Mouse (Mus musculus): ENCODE measurements around the gene Gjb4.

Gjb4 gene

DNA sequence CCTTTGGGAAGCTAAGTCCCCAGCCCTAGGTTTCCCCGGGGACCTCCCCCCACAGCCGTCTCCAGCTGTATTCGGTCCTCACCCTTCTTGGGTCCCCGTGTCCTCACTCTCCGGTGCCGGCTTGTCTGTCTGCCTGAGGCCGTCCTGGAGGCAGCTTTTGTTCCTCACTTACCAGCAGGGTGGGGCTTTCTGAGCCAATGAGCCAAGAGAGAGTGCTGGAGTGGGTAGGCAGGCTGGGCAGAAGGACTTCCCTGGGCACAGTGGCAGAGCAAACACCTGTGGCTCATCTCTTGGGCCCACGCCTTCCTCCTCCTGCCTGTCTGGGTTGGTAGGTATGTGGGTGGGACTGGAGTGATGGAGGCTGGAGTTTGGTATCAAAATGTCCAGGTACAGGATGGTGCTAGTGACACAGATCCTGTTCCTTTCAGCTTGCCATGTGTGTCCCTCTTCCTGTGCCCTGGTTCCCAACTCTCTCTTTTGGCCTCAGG, at the start of gene Gjb4:
Gene Gjb4, minus strand, starts transcription at position 131 of the 488 bp plus-strand sequence.
- DNase-seq (ENCODE audit: low read depth, low spot score) = no peak

GRCm38 (mm10) chr4:127402614-127403013, 48.7 kb upstream of the Gjb4 start:
- no peak for DNase-seq (ENCODE audit: low read depth, low spot score)

- no peak for DNase-seq (ENCODE audit: low read depth, low spot score)
These were observed 48.3 kb upstream of the Gjb4 start for GRCm38 (mm10) chr4:127402166-127402565.

DNA sequence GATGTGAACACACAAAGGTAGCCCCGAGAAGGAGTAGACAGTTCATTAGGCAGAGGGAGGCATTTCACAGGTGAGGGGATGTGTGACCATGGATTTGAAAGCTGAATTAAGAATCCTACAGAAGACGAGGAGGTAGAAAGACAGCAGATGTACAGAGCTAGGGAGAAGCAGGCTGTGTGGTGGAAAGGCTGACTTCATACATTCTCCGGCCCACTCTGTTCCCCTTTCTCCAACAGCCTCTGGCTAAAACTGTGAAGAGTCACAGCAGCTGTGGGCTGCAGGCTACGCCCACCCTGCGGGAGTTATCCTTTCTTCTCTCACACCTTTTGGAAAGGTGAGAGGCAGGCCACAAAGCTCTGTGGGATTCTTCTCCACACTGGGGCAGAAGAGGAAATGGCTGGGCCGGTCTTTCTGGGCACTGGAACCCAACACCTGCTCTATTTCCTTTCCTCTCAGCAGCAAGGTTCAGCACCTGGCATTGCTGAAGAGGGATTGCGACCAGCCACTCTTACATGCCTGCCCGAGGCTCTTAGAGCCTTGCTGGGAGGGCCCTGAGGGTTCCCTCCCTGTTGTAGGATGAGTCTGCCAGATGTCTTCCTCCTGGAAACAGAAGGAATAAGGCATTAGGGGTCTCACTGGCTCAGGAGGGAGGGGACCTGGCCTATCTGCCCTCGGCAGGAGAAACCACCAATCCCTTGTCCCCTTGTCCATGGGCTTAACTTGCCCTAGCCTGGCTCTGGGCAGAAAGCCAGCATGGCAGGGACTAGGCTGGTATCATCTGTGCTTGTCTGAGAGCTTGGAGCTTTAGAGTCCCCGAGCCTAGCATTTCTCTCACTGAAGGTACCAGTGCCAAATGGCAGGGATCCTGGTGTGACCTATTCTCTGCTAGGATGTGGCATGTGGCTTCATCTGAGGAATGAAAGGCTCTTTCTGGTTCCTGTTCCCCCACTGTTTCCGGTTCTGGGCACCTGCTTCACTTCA, 46.6 kb upstream of the Gjb4 start:
- no peak for DNase-seq (ENCODE audit: low read depth, low spot score)

DNA sequence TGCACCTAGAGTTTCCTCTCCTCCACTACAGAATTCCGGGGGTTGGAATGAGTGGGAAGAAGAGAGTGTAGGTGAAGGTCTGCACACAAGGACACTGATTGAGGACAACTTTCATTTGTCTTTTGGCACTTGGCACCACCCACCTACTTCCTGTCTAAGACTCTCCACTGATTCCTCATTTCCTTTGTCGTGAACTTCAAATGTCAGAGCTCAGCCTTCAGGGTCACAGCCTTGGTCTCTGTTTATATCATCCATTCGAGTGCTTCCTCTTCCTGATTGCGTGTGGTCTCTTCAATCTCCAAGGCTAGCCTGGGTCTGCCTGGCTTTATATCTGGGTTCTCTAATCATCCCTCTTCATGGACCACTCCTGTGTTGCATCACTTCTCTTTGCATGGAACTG, 41.7 kb upstream of the Gjb4 start:
- no peak for DNase-seq (ENCODE audit: low read depth, low spot score)

- no peak for DNase-seq (ENCODE audit: low read depth, low spot score)
These were observed 35.8 kb upstream of the Gjb4 start for GRCm38 (mm10) chr4:127389645-127390044.

DNA sequence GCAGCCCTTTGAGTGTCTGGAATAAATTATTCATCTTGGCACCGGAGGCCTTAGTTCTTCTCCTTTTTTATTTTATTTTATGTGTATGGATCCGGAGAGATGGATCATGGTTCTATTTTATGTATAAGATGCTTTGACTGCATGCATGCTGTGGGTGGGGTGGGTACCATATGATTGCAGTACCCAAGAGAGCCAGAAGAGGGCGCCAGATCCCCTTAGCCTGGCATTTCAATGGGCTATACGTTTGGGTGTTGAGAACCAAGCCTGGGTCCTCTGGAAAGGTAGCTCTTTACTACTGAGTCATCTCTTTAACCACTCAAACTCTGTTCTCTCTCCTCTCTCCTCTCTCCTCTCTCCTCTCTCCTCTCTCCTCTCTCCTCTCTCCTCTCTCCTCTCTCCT, 23.5 kb upstream of the Gjb4 start:
- DNase-seq (ENCODE audit: low read depth, low spot score) = no peak

DNA sequence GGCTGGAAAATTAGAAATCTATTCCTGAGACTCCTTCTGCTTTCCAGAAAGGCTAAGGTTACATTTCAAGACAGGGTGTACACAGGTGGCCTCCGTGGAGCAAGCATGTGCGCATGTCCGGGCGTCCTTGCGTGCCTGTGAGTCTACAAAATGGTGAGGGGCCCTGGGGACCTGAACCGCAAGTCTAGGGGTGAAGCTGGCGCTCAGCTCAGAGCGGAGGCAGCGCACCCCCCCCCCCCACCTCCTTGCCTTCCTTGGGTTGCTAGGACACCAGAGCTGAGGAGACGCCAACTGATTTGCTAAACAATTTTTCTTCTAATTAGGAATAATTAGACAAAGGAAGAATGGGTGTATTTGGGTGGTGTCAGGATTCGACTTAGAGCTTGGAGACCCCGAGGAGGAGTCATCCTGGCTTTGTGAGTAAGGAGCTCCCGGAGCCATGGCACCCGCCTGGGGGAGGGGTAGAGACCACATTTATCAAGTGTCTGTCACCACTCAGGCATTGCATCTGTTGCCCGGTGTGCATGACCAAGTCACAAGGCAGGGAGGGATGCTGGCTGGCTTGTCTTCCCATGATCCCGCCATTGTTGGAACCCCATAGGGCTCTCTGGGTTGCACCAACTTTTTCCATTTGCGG, 21.8 kb upstream of the Gjb4 start:
- DNase-seq (ENCODE audit: low read depth, low spot score) = no peak

DNA sequence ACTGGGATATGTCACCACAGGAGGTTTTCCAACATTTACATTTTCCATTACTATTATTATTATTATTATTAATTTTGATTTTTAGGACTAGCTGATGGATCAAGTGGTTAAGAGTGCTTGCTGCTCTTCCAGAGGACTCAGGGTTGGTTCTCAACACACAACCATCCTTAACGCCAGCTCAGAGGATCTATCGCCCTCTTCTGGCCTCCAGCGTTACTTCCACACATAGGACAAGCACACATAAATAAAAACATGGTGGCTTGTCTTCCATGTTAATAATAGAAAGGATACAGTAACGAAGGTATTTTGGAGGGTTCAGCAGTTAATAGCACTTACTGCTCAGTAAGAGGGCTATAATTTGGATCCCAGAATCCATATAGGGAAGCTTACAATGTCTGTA, 20.8 kb upstream of the Gjb4 start:
- no peak for DNase-seq (ENCODE audit: low read depth, low spot score)

DNA sequence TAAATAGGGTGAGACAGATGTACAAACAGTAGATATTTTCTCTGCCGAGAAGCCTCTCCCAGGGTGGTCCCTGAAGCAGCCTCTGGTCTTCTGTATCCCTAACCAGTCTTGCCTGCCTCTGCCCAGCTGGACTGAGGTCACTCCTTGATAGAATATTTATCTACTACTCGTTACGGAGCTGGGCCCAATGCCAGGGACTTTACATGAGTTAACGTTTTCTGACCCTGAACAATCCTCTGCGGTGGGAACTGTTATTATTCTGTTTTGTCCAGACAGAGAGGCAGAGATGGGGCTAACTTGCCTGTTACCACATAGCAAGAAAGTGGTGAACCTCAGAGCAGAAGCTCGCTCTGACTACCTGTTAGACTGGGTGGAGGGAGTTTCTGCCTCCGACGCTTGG, 19.6 kb upstream of the Gjb4 start:
- no peak for DNase-seq (ENCODE audit: low read depth, low spot score)

DNA sequence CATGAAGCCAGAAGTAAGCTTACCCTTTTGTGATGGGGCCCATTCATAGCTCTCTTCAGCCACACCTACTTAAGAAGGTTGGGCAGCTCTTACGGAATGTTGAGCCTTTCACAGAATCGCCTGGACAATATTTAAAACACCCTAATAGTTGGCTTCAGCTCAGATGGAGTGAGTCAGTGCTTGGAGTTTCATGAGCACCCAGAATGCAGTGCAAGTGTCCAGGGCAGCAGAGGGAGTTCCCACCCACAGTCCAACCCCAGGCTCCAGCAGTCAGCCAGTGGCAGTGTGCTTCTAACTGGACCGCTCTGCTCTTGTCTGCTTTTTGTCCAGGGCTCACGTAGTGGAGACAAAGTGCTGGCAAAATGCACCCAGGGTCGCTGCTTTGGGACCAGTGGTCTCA, 17.7 kb upstream of the Gjb4 start:
- DNase-seq (ENCODE audit: low read depth, low spot score) = no peak

GRCm38 (mm10) chr4:127370447-127370846, 16.6 kb upstream of the Gjb4 start:
- DNase-seq (ENCODE audit: low read depth, low spot score) = no peak

DNA sequence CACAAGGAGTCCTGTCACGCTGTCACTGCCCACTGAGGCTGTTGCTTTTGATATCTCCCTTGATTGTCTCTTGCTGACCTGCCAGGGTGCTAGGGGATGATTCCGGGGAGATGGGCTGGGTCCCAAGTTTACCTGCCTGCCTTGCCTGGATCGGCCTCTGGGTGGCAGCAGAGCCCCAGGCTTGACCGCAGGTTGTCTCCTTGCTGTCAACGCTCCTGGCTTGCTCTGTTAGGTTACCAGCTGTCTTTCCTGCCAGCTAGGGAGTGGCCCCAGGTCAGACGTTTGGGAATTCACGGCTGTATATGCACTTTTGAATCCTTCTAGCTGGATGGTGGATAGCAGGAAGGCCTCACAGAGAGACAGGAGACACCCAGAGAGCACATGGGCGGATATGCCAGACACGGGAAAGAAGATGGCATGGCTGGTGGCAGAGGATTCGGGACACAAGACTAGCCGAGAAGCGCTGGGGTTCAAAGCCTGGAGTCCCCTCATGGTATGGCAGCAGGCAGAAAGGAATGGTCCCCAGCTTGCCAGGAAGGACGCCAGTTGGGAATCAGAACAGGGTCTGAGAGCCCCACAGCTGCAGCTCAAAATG, 14.6 kb upstream of the Gjb4 start:
- peak; percentile 62 for DNase-seq (ENCODE audit: low read depth, low spot score)

DNA sequence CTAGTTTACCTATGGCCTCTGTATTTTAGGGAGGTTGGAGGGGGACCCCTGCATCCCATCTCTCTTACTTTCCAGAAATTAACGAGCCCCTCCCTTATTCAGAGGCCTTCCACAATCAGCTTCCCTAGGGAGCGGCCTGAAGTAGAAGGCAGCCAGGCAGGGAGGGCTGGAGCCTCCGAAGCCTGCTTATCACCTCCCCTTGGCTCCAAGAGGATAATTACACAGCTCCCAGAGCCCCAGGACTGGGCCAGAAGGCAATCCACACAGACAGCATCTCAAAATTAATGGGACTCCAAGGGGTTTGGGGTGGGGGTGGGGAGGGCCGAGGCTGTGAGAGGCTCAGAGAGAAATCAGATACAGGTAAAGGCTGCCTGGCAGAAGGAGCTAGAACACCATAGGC, 12.0 kb upstream of the Gjb4 start:
- no peak for DNase-seq (ENCODE audit: low read depth, low spot score)

- peak; percentile 39 for DNase-seq (ENCODE audit: low read depth, low spot score)
These were observed 11.6 kb upstream of the Gjb4 start for GRCm38 (mm10) chr4:127365433-127365832.

GRCm38 (mm10) chr4:127364431-127364830, 10.6 kb upstream of the Gjb4 start:
- no peak for DNase-seq (ENCODE audit: low read depth, low spot score)

GRCm38 (mm10) chr4:127363331-127363730, 9.4 kb upstream of the Gjb4 start:
- no peak for DNase-seq (ENCODE audit: low read depth, low spot score)

GRCm38 (mm10) chr4:127362520-127362919, 8.6 kb upstream of the Gjb4 start:
- DNase-seq (ENCODE audit: low read depth, low spot score) = no peak

DNA sequence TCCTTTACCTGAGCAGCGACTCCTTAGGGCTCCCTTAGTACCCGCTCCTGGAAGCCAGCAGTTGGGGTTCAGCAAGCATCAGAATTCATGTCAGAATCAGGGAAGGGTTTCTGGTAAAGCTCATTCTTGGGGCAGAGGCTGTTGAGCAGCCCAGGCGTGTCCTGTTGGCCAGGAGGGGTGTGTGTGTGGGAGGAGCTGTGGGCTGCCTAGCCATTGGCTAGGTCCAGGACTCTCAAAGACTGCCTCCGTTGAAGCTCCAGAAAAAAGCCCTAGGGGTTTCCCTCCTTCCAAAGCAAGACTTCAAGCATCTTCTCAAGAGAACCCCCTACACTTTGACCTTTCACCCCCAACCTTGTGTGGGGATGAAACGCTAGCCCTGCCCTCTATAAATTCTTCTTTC, 4.1 kb upstream of the Gjb4 start, which contains the start of gene Gjb5:
Gene Gjb5, minus strand, starts transcription at position 164 of the 400 bp plus-strand sequence.
- no peak for DNase-seq (ENCODE audit: low read depth, low spot score)

DNA sequence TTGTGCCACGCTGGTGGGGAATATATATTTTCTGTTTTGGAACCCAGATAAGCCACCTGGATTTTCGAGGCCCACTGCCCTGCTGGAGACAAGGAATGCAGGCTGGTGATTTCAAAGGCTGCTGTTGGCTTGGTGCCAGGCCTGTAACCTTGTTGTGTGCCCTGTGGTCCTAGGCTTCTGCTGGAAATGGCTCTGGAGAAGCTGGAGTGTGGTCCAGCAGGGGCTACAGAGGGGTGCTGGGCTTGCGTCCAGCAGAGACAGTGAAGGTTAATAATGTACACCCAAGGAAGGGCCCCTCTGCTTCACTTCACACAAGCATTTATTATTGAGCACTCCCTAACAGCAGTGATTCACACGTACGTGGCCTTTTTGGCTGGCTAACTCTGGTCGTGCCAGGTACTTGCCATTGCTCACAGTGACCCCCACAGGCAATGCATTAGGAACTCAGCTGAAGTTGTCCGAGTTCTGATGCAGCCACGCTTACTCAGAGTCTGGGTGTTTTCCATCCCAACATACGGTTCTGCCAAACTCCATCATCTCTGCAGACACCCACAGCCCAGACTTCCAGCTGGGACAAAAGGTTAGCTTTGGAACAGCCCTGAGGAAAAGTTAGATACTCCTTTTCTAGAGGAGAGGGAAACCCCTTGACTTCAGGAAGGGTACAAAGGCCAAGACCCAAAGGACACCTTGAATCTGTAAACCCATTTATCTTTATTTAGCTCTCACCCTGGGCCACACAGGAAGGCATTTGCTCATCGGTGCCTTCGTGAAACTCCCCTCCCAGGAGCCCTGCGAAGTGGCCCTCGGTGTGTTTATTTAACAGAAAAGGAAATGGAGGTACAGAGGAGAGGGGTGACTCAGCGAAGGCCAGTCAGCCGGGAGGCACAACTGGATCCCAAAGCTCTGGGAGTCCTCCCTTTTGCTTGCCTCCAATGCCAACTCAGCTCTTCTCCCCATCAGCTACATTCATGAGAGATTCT, 915 bp upstream of the Gjb4 start:
- no peak for DNase-seq (ENCODE audit: low read depth, low spot score)

DNA sequence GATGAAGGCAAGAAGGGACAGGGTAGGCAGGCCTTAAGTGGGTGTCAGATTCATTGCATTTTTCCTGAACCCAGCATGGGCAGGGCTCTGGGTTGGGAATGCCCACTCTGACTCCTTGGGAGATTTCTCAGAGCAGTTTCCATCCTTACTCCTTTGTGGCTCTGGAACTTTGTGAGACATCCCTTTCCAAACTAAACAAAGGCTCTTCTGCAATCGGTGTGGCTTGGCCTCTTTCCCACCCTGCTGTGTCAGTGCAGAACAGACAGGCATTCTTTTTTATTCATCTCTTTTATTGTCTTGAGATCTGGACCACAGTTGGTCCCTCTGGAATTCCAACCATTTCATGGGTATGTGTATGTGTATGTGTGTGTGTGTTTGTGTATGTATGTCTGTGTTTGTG, 1.3 kb downstream of the Gjb4 start:
- no peak for DNase-seq (ENCODE audit: low read depth, low spot score)
